Mouse (Mus musculus): ENCODE results near the gene Svs1.

- TF ChIP-seq CTCF (IDR thresholded peaks at IDR 0.05), result no peak
- TF ChIP-seq EP300 (IDR thresholded peaks at IDR 0.05), result no peak
Observed at GRCm38 (mm10) chr6:49037268-49037662, 50.6 kb downstream of the Svs1 start.

Data from lung, postnatal 0 days (tissue).